Mouse (Mus musculus) heart, postnatal 10 days (tissue): ENCODE data around the gene Med16. TPM values are rescaled to one million over a fixed set of nuclear protein-coding genes. Genes with fewer than 3 reads are reported as not detected.

Source experiments
- DNase-seq, 2 experiments: peaks; one replicate each; pipeline ENCODE4 v3.0.0; 2021
- intact Hi-C: fragments of 180-260 bp; cut with DNase I; formaldehyde crosslinking; loops from one replicate; pipeline ENCODE4 v1.15.1; 2025
- total RNA-seq, 2 experiments: library from RNA; stranded (reverse); gene quantifications; 2 replicates each; pipeline ENCODE4 v1.2.3; 2021

Med16 gene
- total RNA-seq, 2 experiments from 2014 or later = 59.5 to 60.0 TPM

GRCm38 (mm10) chr10:79918231-79919078, 9.7 kb upstream of the Med16 start:
- DNase-seq = no peak
- intact Hi-C loops = loop anchor here (5.0 kb wide), 1 partner anchor 36 kb away; no protein-coding TSS in a partner anchor

GRCm38 (mm10) chr10:79917532-79918100, 8.9 kb upstream of the Med16 start:
- DNase-seq = no peak
- intact Hi-C loops = loop anchor here (5.0 kb wide), 1 partner anchor 35 kb away; no protein-coding TSS in a partner anchor

GRCm38 (mm10) chr10:79916808-79917531, 8.2 kb upstream of the Med16 start, which contains the start of gene Kiss1r:
Gene Kiss1r (plus strand): TSS chr10:79916971.
- intact Hi-C loops = loop anchor here (5.0 kb wide), 1 partner anchor 35 kb away; no protein-coding TSS in a partner anchor
- peak; percentile 90 to 91 for DNase-seq

GRCm38 (mm10) chr10:79916081-79916480, 7.4 kb upstream of the Med16 start:
- intact Hi-C loops = loop anchor here (5.0 kb wide), 1 partner anchor 34 kb away; no protein-coding TSS in a partner anchor
- DNase-seq = no peak

- no peak for DNase-seq
- intact Hi-C loops = loop anchor here (5.0 kb wide), 1 partner anchor 33 kb away; no protein-coding TSS in a partner anchor
Observed at GRCm38 (mm10) chr10:79914948-79915596, 6.3 kb upstream of the Med16 start.

GRCm38 (mm10) chr10:79914131-79914947, 5.6 kb upstream of the Med16 start:
- intact Hi-C loops = no loop called here
- DNase-seq = no peak

GRCm38 (mm10) chr10:79912412-79912811, 3.7 kb upstream of the Med16 start:
- DNase-seq = no peak
- intact Hi-C loops = no loop called here

GRCm38 (mm10) chr10:79910556-79910955, 1.8 kb upstream of the Med16 start, which contains the start of gene Gm26602:
Gene Gm26602 (plus strand): TSS chr10:79910856.
- DNase-seq = no peak
- intact Hi-C loops = no loop called here

GRCm38 (mm10) chr10:79909092-79909922, 584 bp upstream of the Med16 start:
- peak; percentile 51 to 54 for DNase-seq

GRCm38 (mm10) chr10:79907415-79907814, 1.3 kb downstream of the Med16 start:
- DNase-seq = no peak
- intact Hi-C loops = no loop called here

More at GRCm38 (mm10) chr10:79909092-79909922, 584 bp upstream of the Med16 start:
- intact Hi-C loops = no loop called here

- no peak for DNase-seq
- intact Hi-C loops = no loop called here
Observed at GRCm38 (mm10) chr10:79906712-79907111, 2.0 kb downstream of the Med16 start.

GRCm38 (mm10) chr10:79900951-79901410, 7.7 kb downstream of the Med16 start:
- no peak for DNase-seq
- intact Hi-C loops = no loop called here

- intact Hi-C loops = no loop called here
- no peak for DNase-seq
Observed at GRCm38 (mm10) chr10:79897316-79898245, 11.1 kb downstream of the Med16 start.

- intact Hi-C loops = no loop called here
- no peak for DNase-seq
Observed at GRCm38 (mm10) chr10:79896814-79897213, 11.9 kb downstream of the Med16 start.

- intact Hi-C loops = no loop called here
- DNase-seq = no peak
Observed at GRCm38 (mm10) chr10:79896306-79896705, 12.4 kb downstream of the Med16 start.

GRCm38 (mm10) chr10:79892451-79893118, 16.1 kb downstream of the Med16 start:
- DNase-seq = peak; percentile 70 to 87
- intact Hi-C loops = loop anchor here (1.0 kb wide), 2 partner anchors 33 to 66 kb away; no protein-coding TSS in a partner anchor

GRCm38 (mm10) chr10:79890670-79891069, 18.1 kb downstream of the Med16 start, which contains the start of gene Cfd:
Gene Cfd (plus strand): TSS chr10:79890853.
- intact Hi-C loops = no loop called here

More at GRCm38 (mm10) chr10:79890670-79891069, 18.1 kb downstream of the Med16 start, which contains the start of gene Cfd:
- no peak for DNase-seq
